ENCODE assay signal across 12 mouse cellular contexts in the genomic region with DNA sequence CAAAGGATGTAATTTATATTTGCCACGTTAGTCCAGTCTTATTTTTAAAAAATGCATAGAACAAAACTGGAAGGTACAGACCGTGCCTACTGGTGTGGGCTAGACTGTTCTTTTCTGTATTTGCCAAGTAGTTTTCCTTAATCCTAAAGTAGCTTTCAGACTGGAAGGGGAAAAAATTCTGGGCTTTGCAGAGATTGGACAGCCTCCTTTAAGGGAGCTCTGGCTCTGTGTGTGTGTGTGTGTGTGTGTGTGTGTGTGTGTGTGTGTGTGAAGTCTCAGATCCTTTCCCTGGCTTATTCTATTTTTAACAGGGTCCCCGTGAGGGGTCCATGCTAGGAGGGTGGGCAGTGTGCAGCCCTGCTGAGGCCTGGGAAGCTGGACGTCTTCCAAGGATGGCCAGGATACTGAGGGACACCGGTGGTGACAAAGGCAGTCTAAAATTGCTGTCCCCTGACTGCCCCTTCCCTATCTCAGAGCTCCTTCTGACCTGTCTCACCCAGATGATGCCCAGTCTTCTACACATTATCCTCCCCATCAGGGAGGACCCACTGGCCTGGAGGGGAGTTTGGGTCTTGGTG. TPM values are rescaled to one million over a fixed set of nuclear protein-coding genes. Genes with fewer than 3 reads are reported as not detected.
DNase-seq lines count a peak whose midpoint lies in the region; ATAC-seq and TF ChIP-seq lines count a peak whose summit lies in the region.
"Had no signal": no experiment of that assay in that cellular context is flagged by ENCODE, and none has a peak within 500 bp of the region (broad histone marks: within the 10 kb centered on the region; RNA-seq: fewer than 3 reads in every experiment).

No protein-coding gene starts in this region.

- DNase-seq in heart, adult 2 months = no peak
- DNase-seq in lung, postnatal 10 days = no peak
- no peak for DNase-seq in cerebellum, adult 11 months

- 0 out of 2 replicates have a peak overlapping the region, but pooled peaks have one; percentile 2 for H3K4me2 ChIP-seq in heart, embryonic 15.5 days
- H3K4me2 ChIP-seq in lung, embryonic 15.5 days = no peak overlapping the region
- H3K4me2 ChIP-seq in intestine, embryonic 16.5 days (ENCODE audit: low read depth, low read length) = no peak overlapping the region
- H3K4me2 ChIP-seq in stomach, embryonic 16.5 days (ENCODE audit: low read depth, low read length) = peak overlapping the region; percentile 31; the same call in 1 of the 2 replicates
- H3K4me2 ChIP-seq: neural tube, embryonic 12.5 days had no signal

- TF ChIP-seq CTCF in heart, adult 2 months (IDR thresholded peaks at IDR 0.05) = no peak

- intact Hi-C loops in heart, adult 2 months (cut with DNase I) = no loop called here

- no peak for TF ChIP-seq EP300 in heart, adult 2 months (IDR thresholded peaks at IDR 0.05; ENCODE audit: insufficient read depth, low read depth, low read length)

- peak overlapping the region; percentile 63 for H3K27ac ChIP-seq in heart, embryonic 15.5 days
- no peak overlapping the region for H3K27ac ChIP-seq in heart, adult 2 months
- H3K27ac ChIP-seq in lung, embryonic 15.5 days = peak overlapping the region; percentile 88
- peak overlapping the region; percentile 83 for H3K27ac ChIP-seq in intestine, embryonic 16.5 days (ENCODE audit: low read length)
- peak overlapping the region; percentile 87 for H3K27ac ChIP-seq in stomach, embryonic 16.5 days (ENCODE audit: low read length)
- H3K27ac ChIP-seq: neural tube, embryonic 12.5 days had no signal

- no peak for TF ChIP-seq POLR2A in heart, adult 2 months (IDR thresholded peaks at IDR 0.05; ENCODE audit: insufficient read depth, low read depth, low read length)

- 42% methylated on average over 5 of the region's 5 CpGs for WGBS in heart, embryonic 15.5 days
- WGBS in heart, adult 2 months = 47% methylated on average over 5 of the region's 5 CpGs
- 41% methylated on average over 5 of the region's 5 CpGs for WGBS in lung, embryonic 15.5 days
- WGBS in intestine, embryonic 16.5 days = 49% methylated on average over 5 of the region's 5 CpGs
- whole genome bisulfite sequencing in stomach, embryonic 16.5 days = 60% methylated on average over 5 of the region's 5 CpGs

- no peaks in the 10 kb centered on the region for H3K27me3 ChIP-seq in heart, embryonic 15.5 days
- H3K27me3 ChIP-seq in heart, adult 2 months (ENCODE audit: control insufficient read depth, insufficient read depth, low read length) = no peaks in the 10 kb centered on the region
- H3K27me3 ChIP-seq in lung, embryonic 15.5 days = no peaks in the 10 kb centered on the region
- H3K27me3 ChIP-seq in intestine, embryonic 16.5 days (replicated peaks; ENCODE audit: control insufficient read depth, insufficient read depth, low read length) = no peaks in the 10 kb centered on the region
- H3K27me3 ChIP-seq in stomach, embryonic 16.5 days (ENCODE audit: control insufficient read depth, insufficient read depth, low read length) = no peaks in the 10 kb centered on the region
- H3K27me3 ChIP-seq: neural tube, embryonic 12.5 days had no signal

- H3K4me1 ChIP-seq in heart, embryonic 15.5 days (replicated peaks) = peaks cover 53% of the 10 kb centered on the region
- H3K4me1 ChIP-seq in heart, adult 2 months (ENCODE audit: control insufficient read depth, insufficient read depth, low read length) = peaks cover 12% of the 10 kb centered on the region
- peaks cover 48% of the 10 kb centered on the region for H3K4me1 ChIP-seq in lung, embryonic 15.5 days
- H3K4me1 ChIP-seq in intestine, embryonic 16.5 days (ENCODE audit: control insufficient read depth, insufficient read depth, low read length) = peaks cover 52% of the 10 kb centered on the region
- peaks cover 65% of the 10 kb centered on the region for H3K4me1 ChIP-seq in stomach, embryonic 16.5 days (ENCODE audit: control insufficient read depth, insufficient read depth, low read length)

- H3K36me3 ChIP-seq in heart, embryonic 15.5 days = no peaks in the 10 kb centered on the region
- H3K36me3 ChIP-seq in heart, adult 2 months (ENCODE audit: control insufficient read depth, insufficient read depth, low read length) = peaks cover 2% of the 10 kb centered on the region
- no peaks in the 10 kb centered on the region for H3K36me3 ChIP-seq in lung, embryonic 15.5 days
- no peaks in the 10 kb centered on the region for H3K36me3 ChIP-seq in intestine, embryonic 16.5 days (ENCODE audit: control insufficient read depth, insufficient read depth, low read length)
- peaks cover 3% of the 10 kb centered on the region; the same call in 1 of the 2 replicates for H3K36me3 ChIP-seq in stomach, embryonic 16.5 days (ENCODE audit: control insufficient read depth, insufficient read depth, low read length)
- H3K36me3 ChIP-seq: neural tube, embryonic 12.5 days had no signal

- H3K9ac ChIP-seq in heart, embryonic 15.5 days = no peak overlapping the region
- H3K9ac ChIP-seq in heart, adult 2 months (ENCODE audit: low read depth, low read length) = no peak overlapping the region
- H3K9ac ChIP-seq in lung, embryonic 15.5 days = no peak overlapping the region; the same call in 1 of the 2 replicates
- H3K9ac ChIP-seq in intestine, embryonic 16.5 days (ENCODE audit: low read depth, low read length) = no peak overlapping the region
- peak overlapping the region; percentile 57; the same call in 1 of the 2 replicates for H3K9ac ChIP-seq in stomach, embryonic 16.5 days (ENCODE audit: low read length)
- H3K9ac ChIP-seq: neural tube, embryonic 12.5 days had no signal

- peak; percentile 27; the same call in 1 of the 2 replicates for ATAC-seq in heart, embryonic 15.5 days (replicated peaks; ENCODE audit: insufficient number of reproducible peaks, insufficient read depth, low FRiP score, low read depth)
- no peak for ATAC-seq in lung, embryonic 15.5 days (ENCODE audit: borderline replicate concordance, extremely low read depth, low FRiP score, low TSS enrichment)
- no peak for ATAC-seq in intestine, embryonic 16.5 days
- no peak for ATAC-seq in stomach, embryonic 16.5 days (ENCODE audit: insufficient read depth, low FRiP score)
- ATAC-seq: forebrain, embryonic 16.5 days had no signal

- H3K9me3 ChIP-seq in heart, embryonic 15.5 days (replicated peaks) = no peaks in the 10 kb centered on the region
- no peaks in the 10 kb centered on the region for H3K9me3 ChIP-seq in lung, embryonic 15.5 days
- H3K9me3 ChIP-seq in intestine, embryonic 16.5 days (ENCODE audit: control insufficient read depth, low read length) = no peaks in the 10 kb centered on the region
- H3K9me3 ChIP-seq in stomach, embryonic 16.5 days (replicated peaks; ENCODE audit: control insufficient read depth, low read length) = no peaks in the 10 kb centered on the region
- H3K9me3 ChIP-seq: neural tube, embryonic 12.5 days had no signal

- H3K4me3 ChIP-seq in heart, embryonic 15.5 days = no peak overlapping the region
- H3K4me3 ChIP-seq in heart, adult 2 months = no peak overlapping the region
- H3K4me3 ChIP-seq in lung, embryonic 15.5 days = no peak overlapping the region
- H3K4me3 ChIP-seq in intestine, embryonic 16.5 days (ENCODE audit: low read length) = no peak overlapping the region
- H3K4me3 ChIP-seq in stomach, embryonic 16.5 days (replicated peaks; ENCODE audit: low read length) = no peak overlapping the region
- H3K4me3 ChIP-seq: neural tube, embryonic 12.5 days had no signal

- H3K79me2 ChIP-seq in heart, adult 2 months (replicated peaks; ENCODE audit: control insufficient read depth, insufficient read depth, low read length) = peaks cover 4% of the 10 kb centered on the region; the same call in 1 of the 2 replicates

RNA-seq across cellular contexts. Expression of a gene that starts 27.9 kb away (rescaled TPM):
- 31.5 and 42.8 TPM in 2 replicates for polyA plus RNA-seq in heart, embryonic 15.5 days (2015; fragmentation: Nextera tagmentation; extraction: Ambion mirVana)
- total RNA-seq in heart, adult 2 months (2021) = 10 to 100 TPM; 23.9 to 28.9 TPM
- polyA plus RNA-seq in heart, adult 2 months (2012; rRNA removed) = 22.8 and 27.4 TPM in 2 replicates
- 35.5 and 42.1 TPM in 2 replicates for polyA plus RNA-seq in lung, embryonic 15.5 days (2015; fragmentation: Nextera tagmentation; extraction: Ambion mirVana)
- polyA plus RNA-seq in intestine, embryonic 16.5 days (2015; fragmentation: Nextera tagmentation; extraction: Ambion mirVana) = 54.1 and 59.6 TPM in 2 replicates
- 76.0 and 80.6 TPM in 2 replicates for polyA plus RNA-seq in stomach, embryonic 16.5 days (2015; fragmentation: Nextera tagmentation; extraction: Ambion mirVana)

RNA-seq across cellular contexts. Expression of a gene that starts 47.0 kb away (rescaled TPM):
- 17.5 and 22.9 TPM in 2 replicates for polyA plus RNA-seq in heart, embryonic 15.5 days (2015; fragmentation: Nextera tagmentation; extraction: Ambion mirVana)
- total RNA-seq in heart, adult 2 months (2021) = 1 to 10 TPM; 8.0 to 8.3 TPM
- polyA plus RNA-seq in heart, adult 2 months (2012; rRNA removed) = 6.1 and 8.5 TPM in 2 replicates
- polyA plus RNA-seq in lung, embryonic 15.5 days (2015; fragmentation: Nextera tagmentation; extraction: Ambion mirVana) = 33.3 and 34.0 TPM in 2 replicates
- 37.5 and 37.9 TPM in 2 replicates for polyA plus RNA-seq in intestine, embryonic 16.5 days (2015; fragmentation: Nextera tagmentation; extraction: Ambion mirVana)
- 33.8 and 34.0 TPM in 2 replicates for polyA plus RNA-seq in stomach, embryonic 16.5 days (2015; fragmentation: Nextera tagmentation; extraction: Ambion mirVana)

RNA-seq across cellular contexts. Expression of a gene that starts 58.4 kb away (rescaled TPM):
- polyA plus RNA-seq in heart, embryonic 15.5 days (2015; fragmentation: Nextera tagmentation; extraction: Ambion mirVana) = not detected in 2 replicates
- total RNA-seq in heart, adult 2 months (2021) = under 1 TPM in 1 of 2 experiments, not detected in 1; 0.34 TPM
- 0.56 and 0.70 TPM in 2 replicates for polyA plus RNA-seq in heart, adult 2 months (2012; rRNA removed)
- not detected in 2 replicates for polyA plus RNA-seq in lung, embryonic 15.5 days (2015; fragmentation: Nextera tagmentation; extraction: Ambion mirVana)
- polyA plus RNA-seq in intestine, embryonic 16.5 days (2015; fragmentation: Nextera tagmentation; extraction: Ambion mirVana) = not detected in 2 replicates
- polyA plus RNA-seq in stomach, embryonic 16.5 days (2015; fragmentation: Nextera tagmentation; extraction: Ambion mirVana) = not detected in 2 replicates
- total RNA-seq: hematopoietic stem cell, adult 5-6 weeks; left cerebral cortex, postnatal 36 days had no signal
- polyA plus RNA-seq: forebrain, embryonic 16.5 days; large intestine, adult 2 months; neural tube, embryonic 12.5 days had no signal

Comparison
In these comparisons a context has a peak if more than half of its experiments do, and no peak if none do; other contexts are left out.
1. H3K4me2 ChIP-seq: peak in heart, embryonic 15.5 days (single experiment) and stomach, embryonic 16.5 days (single experiment); none in lung, embryonic 15.5 days (single experiment) and intestine, embryonic 16.5 days (single experiment).